Mouse (Mus musculus): ENCODE results near the gene Slc29a4.

Slc29a4 gene

DNA sequence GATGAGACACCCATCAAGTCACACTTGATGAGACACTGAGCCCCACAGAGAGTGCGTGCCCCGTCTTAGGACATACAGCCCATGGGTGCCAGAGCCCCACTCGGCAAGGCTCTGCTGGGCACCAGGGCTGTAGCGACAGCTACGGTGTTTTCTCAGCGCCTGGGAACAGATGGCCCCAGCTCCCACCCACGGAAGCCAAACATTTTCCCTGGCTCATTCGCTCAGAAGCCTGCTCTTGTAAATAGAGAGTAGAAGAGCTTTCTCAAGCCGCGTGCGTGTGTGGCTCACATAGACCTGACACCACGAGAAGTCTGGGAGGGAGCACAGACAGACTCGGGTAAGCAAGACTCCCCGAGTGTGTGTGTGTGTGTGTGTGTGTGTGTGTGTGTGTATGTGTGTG is at the start of gene Slc29a4:
Gene Slc29a4, plus strand, starts transcription at position 265 of the 400 bp plus-strand sequence.
- no peak for DNase-seq

- no peak for DNase-seq
These were observed 44.1 kb upstream of the Slc29a4 start for GRCm38 (mm10) chr5:142648162-142648561.

DNA sequence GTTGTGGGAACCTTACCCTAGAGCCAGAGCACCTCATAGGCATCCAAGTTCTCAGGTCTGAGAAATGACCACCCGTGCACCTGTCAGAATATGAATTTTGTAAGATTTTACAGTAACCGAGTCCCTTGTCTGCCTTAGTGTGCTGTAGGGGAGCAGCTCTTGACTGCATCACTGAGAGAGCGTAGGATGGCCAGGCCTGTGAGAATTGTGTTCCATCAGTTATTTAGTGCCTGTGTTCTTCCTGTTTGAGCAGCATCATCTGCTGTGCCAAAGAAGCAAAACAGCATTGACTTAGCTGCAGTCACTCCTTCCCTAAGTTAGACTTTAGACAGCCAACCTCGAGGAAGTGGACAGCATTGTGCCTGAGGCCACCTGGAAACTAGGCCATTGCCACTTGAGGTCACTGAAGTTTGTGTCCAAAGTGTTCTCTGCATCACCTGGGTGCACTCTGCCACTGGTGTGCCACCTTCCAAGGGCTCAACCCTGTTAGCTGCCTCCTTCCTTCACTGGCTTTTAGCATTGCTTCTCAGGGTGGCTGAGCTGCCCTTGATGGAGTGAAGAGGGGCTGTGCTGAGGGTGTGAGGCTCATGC is 42.8 kb upstream of the Slc29a4 start:
- peak; percentile 20 for DNase-seq

GRCm38 (mm10) chr5:142650390-142650789 is 41.9 kb upstream of the Slc29a4 start:
- DNase-seq, result no peak

DNA sequence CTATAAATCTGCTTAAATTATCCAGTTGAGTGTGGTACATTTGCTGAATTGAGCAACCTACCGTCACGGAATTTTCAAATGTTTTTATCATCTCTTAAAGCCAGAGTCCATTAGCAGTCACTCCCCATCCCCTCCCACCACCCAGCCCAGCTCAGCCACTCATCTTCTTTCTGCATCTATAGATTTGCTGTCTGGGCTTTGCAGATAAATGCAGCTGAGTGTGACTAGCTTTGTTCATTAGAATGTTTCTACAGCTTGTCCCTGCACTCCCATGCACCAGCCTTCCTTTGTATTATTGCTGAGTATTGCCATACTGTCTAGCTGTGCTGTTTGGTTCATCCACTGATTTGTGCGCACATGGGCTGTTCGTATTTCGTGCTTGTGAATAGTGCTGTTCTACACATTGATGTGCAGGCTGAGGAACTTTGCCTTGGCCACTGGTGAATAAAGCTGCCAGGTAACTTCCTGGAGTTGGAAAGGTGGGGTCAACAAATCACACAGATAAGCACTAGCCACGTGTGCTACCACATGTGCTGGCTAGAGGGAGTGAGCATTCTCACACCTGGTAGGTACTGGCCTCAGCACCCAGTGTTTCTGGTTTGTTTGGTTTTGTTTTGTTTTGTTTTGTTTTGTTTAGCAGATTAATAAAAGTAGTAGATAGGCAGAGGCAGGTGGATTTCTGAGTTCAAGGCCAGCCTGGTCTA is 41.4 kb upstream of the Slc29a4 start:
- DNase-seq, result no peak

- DNase-seq, result no peak
These were observed 40.0 kb upstream of the Slc29a4 start for GRCm38 (mm10) chr5:142652266-142652665.

GRCm38 (mm10) chr5:142660656-142661434 is 31.5 kb upstream of the Slc29a4 start:
- no peak for DNase-seq

DNA sequence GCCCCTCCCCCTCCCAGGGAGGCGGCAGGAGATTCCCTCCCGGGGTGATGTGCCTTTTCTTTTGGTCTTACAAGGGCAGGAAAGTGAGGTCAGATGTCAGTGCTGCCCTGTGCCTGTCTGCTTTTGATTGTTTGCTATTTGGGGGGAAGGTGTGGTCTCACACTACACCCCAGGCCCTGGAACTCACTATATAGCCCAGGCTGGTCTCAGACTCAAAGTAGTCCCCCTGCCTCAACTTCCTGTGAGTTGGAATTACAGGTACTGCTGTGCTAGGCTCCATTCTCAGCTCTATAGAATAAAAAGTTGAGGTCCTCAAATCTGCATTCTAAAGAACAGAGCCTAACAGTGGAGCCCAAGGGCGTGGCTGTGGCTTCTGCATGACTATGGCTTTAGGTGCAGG is 24.4 kb upstream of the Slc29a4 start:
- DNase-seq, result no peak

GRCm38 (mm10) chr5:142668556-142669263 is 23.6 kb upstream of the Slc29a4 start:
- no peak for DNase-seq

- no peak for DNase-seq
These were observed 22.6 kb upstream of the Slc29a4 start for GRCm38 (mm10) chr5:142669726-142670125.

DNA sequence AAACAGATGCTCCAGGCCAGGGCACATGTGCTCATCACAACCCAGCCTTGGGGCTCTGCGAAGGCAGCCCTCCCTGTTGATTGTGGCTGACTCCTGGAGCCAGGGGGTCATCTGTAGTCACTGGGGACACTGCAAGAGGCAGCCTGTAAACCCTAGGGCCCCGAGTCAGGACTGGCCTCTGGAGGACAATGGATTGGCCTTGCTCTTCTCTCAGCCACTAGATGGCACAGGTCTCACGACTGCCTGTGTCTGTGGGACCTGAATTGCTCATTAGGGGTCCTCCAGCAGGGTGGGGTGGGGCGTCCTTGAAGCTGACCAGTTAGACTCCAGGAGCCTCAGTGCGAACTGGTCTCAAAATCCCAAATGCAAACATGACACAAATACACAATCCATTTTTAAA is 19.2 kb upstream of the Slc29a4 start:
- no peak for DNase-seq

- no peak for DNase-seq
These were observed 14.2 kb upstream of the Slc29a4 start for GRCm38 (mm10) chr5:142678141-142678571.

DNA sequence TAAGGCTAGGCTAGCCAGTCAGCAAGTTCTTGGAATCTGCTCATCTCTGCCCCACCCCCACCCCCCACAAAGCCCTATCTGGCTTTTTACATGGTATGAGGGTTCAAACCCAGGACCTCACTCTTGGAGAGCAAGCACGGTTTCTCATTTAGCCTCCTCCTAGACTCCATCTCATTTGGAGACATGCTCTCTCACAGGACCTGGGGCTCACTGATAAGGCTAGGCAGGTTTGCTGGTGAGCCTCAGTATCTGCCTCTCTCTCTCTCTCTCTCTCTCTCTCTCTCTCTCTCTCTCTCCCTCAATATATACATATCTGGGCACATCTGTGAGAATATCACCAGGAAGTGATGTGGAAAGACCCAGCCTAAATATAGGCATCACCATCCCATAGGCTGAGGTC is 13.2 kb upstream of the Slc29a4 start:
- DNase-seq, result no peak

- DNase-seq, result no peak
These were observed 10.4 kb upstream of the Slc29a4 start for GRCm38 (mm10) chr5:142681911-142682310.

DNA sequence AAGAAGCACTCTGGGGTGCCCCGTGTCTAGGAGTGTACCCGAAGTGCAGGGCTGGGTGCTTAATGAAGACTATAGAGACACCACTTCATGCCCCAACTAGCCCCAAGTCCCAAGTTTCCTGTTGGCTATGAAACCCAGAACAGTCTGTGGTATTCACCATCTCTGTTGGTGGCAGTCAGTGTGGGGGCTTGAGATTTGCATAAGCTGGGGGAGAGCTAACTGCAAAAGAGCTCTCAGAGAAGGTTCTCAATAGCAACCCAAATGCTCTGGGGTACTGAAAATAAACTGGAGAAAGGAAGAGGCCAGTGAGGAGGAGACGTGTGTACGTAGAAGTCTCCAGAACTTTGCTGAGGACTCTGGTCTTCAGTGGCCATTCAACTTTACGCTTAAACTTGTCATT is 9.8 kb upstream of the Slc29a4 start:
- no peak for DNase-seq

GRCm38 (mm10) chr5:142688866-142689265 is 3.4 kb upstream of the Slc29a4 start:
- no peak for DNase-seq

- no peak for DNase-seq
These were observed 2.0 kb upstream of the Slc29a4 start for GRCm38 (mm10) chr5:142690343-142690742.

DNA sequence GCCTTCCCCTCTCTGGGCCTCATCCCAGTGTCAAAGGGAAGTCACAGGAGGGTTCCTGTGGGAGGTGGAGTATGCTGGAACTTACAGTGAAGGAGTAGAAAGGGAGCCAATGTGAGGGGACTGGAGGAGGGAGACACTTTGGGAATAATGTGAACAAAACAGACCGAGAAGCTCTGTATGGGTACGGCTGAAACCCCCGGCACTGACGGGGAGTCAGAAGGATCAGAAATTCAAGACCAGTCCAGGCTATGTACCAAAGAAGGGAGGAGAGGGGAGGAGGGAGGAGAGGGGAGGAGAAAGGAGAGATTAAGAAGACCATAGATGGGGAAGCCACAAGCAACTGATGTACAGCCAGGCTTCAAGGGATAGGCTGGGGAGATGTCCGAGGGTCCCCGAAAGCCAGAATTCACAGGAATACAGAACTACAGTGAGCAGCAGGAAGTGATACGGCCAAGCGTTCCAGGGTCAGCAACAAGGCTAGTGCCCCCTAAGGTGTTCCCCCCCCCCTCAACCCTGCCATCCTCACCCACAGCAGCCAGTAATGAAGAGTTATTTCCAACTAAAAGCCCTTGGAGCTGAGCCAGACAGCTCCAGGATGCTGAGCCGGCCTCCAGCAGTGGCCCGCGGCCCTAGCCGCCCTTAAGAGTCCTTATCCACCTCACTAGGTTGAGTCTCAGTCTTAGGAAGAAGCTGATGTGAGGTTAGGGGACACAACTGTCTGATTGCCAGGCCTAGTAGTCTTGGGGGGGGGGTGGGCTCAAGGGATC is 842 bp downstream of the Slc29a4 start:
- DNase-seq, result no peak

DNA sequence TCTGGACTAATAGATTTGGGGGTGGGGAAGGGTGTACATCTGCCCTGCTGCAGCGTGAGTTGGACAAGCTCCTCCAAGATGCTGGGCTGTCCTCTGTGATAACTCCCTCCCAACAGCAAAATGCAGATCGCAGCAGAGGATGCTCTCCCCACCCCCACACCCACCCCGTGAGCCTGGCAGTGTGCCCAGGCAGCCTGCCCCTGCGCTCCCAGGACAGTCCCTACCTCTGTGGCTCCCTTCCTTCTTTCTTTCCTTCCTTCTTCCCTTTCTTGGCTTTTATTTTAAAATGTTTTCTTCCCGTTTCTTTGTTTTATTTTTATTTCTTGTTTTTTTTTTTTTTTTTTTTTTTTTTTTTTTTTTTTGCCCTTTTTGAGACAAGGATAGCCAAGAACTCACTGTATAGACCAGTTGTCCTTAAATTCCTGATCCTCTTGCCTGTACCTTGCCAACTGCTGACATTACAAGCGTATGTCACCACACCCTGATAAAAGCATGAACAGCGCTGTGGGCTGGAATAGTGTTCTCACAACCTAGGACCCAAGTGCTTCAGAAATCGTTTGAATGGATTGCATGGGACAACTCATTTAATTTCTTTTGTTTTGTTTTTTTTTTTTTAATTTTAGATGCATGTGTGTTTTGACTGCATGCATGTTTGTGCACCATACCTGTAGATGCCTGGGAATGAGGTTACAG is 1.6 kb downstream of the Slc29a4 start:
- DNase-seq, result no peak

GRCm38 (mm10) chr5:142694627-142695340 is 2.5 kb downstream of the Slc29a4 start:
- peak; percentile 43 for DNase-seq

GRCm38 (mm10) chr5:142696258-142696657 is 3.9 kb downstream of the Slc29a4 start:
- DNase-seq, result no peak

All from kidney, adult 18-20 months (tissue).